Mouse (Mus musculus) adipocyte (in vitro differentiated cells): ENCODE data around the gene Bcl6.

Source experiments
- DNase-seq: peaks from one replicate; pipeline ENCODE4 v3.0.0-alpha.2; 2016; ENCODE audit warnings: low spot score

The Bcl6 gene

GRCm38 (mm10) chr16:23990161-23990970, 1.7 kb upstream of the Bcl6 start:
- DNase-seq = peak; percentile 67

- DNase-seq = peak; percentile 73
Observed at GRCm38 (mm10) chr16:23989209-23990160, 833 bp upstream of the Bcl6 start.

- no peak for DNase-seq
Observed at GRCm38 (mm10) chr16:23988157-23988465, 541 bp downstream of the Bcl6 start.

DNA sequence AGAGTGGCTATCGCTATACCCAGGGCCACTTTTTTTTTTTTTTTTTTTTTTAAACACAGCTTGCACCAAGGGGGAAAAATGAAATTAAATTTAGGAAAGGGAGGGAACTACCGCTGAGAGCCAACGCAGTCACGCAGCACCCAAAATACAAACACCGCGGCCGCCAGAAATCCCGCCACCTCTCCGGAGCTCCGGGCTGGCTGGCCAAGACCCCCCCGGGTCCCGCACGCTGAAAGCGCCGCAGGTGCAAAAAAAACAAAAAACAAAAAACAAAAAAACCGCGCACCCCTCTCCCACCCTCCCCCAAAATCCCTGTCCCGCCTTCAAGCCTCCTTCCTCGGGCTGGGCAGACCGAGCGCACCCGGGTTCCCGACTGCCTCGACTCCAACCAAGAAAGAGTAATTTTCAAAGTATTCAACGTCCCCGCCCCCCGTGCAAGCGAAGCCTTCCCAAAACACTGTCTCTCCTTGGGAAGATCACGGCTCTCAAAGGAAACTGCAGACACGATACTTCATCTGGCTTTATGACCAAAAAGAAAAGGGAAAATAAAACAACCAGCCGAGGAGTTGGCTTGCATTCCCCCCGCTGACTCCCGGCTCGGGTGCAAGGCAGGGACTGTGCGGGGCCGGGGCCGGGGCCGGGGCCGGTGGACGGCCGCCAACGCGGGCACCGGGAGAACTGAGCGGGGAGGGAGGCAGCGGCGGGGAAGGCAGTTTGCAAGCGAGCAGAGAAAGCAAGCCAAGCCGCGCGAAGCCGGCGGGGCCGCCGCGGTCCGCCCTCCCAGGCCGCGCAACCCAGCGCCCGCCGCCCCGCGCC, 1.1 kb downstream of the Bcl6 start:
- DNase-seq = peak; percentile 75

DNA sequence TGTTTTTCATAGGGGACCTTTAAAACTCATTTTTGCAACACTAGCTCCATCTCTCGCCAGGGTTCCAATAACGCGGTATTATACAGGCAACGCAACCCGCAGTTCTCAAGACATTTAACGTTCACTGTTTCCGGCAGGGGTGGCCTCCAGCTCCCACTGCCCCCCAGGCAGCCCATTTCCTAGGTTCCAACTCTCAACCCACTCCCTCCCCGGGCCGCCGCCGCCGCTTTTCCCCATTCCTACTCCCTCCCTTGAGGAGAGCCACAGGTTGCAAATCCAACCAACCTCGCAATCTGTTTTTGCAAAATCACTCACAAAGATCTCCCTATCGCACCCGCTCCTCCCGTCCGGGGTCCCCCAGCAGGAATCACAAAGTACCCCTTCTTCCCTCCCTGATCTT, 1.8 kb downstream of the Bcl6 start:
- peak; percentile 72 for DNase-seq

GRCm38 (mm10) chr16:23986176-23986575, 2.5 kb downstream of the Bcl6 start:
- DNase-seq = peak; percentile 84

DNA sequence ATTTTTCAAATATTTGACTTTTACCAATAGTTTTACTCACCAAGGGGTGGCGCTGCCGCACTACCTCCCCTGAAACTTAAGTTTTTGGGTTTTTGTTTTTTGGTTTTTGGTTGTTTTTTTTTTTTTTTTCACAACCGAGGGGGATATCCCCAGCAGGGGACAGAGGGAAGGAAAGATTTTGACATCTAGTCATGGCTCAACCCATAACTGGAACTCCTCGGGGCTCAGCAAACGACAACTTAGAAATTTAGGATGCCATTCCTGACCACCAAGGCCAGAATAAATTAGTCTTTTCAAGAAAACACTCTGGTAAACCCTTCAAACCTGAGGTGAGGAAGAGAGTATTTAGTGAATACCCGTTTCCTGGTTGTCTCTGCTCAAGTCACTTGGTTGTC, 3.2 kb downstream of the Bcl6 start:
- DNase-seq = peak; percentile 89

DNA sequence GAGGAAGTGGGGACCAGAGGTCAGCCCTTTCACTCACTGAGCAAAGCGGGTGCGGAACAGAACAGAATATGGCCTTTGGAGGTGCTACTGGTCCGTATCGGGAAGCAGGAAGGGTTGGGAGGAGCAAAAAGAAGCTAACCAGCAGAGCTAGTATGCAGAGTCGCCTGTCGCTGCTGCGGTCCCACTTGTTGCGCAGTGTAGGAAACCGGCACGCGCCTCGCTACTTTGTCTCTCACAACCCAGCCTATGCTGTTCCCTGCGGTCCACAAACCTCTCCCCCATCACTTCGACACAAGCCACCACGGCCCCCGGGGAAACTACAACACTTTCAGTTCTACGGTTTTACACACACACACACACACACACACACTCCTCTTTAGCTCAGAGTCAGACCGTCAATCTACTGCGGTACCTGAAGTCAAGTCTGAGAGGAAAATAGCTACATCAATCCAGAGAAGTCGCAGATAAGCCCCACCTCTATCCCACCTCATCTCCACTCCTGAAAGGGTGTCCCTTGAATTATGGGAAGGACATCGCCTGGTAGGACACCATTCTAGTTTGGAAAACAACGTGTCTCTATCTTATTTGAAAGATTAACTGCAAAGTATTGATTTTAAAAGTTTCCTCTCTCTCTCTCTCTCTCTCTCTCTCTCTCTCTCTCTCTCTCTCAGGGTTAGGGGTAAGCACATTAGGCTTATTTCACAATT, 3.7 kb downstream of the Bcl6 start:
- peak; percentile 79 for DNase-seq

GRCm38 (mm10) chr16:23984183-23984582, 4.5 kb downstream of the Bcl6 start:
- DNase-seq = peak; percentile 97

DNA sequence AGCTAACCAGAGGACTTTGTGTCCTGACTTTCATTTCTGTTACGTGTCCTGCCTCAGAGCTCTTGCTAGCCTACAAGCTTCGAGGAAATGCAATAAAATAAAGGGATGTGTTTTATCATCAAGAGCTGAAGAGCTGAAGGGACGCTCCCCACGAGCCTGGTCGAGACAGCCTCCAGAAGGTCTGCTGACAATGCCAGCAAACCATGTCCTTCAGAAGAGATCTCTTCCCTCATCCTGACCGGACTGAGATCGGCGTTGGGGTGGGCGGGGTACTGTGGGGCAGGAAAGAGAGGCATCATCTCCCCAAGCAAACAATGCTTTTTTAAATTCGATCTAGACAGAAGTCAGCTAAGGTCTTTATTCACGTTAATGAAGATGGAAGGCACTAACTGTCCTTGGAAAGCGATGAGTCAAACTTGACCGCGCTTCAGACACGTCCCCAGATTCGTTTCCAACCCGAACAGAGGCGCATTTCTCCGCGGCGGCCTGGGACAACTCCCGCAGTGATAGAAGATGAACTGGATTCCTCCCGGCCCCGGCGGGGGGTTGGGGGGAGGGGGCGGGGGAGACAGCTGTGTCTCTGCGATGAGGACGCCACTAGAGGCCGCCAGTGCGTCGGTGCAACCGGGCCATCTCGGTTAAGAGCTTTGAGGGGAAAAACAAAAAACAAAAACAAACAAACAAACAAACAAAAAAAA, 5.6 kb downstream of the Bcl6 start:
- no peak for DNase-seq

GRCm38 (mm10) chr16:23981925-23982851, 6.5 kb downstream of the Bcl6 start:
- peak; percentile 81 for DNase-seq

DNA sequence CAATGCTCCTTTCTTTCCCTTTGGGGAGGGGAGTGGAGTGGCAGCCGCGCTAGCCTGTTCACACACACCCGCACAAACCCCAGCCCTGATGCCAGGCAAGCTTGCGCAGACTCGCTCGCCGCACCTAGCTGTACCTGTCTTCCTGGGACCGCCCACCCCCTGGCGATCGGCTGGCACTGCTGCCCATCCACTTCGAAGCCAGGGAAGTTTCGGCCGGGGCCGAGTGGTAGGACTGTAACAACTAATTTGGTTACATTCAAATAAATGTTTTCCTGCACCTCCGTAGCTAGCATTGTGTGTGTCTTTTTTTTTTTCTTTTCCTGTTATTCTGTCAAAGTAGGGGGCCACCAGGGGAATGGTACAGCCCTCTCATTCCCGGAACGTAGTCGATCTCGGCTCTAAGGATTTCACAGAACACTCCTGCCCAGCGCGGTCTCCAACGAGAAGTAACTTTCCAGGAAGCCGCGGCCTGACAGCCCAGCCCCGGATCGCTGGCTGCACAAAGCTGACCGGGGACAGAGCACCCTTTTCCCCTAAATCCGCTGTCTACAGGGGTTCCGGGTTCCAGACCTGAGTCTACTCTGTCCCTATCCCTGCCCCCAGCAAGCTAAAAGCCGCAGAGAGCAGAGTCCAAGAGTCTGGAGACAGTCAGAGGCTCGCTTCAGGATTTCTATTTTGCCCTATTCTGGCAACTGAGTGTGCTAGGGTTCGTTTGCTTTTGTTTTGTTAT, 7.5 kb downstream of the Bcl6 start:
- no peak for DNase-seq

DNA sequence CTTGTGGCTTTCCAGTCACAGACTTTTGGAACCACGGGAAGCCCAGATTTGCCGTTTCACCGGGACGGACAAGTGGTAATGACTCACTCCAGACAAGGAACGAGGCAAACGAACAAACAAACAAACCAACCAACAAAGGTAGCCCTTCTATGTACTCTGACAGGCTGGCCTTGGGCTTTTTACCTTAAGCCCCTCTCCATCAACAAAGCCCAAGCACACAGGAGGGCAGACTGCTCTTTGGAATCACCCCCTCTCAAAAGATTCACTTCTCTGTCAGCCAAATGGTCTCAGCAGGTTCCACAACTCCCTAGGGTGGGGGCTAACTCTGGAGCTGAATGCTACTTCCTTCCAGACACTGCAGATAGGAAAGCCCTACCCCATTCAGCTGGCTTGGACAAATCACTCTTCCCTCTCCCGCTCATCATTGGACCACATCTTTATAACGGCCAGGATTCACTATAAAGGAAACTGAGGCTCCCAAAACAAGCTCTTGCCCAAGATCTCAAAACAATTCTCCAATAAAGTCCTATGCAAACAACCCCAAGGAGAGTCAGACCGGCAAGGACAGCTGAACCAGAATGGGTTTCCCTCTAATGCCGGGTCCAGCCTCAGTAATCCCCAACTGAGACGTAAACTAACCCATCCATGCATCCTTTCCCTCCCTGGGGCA, 8.3 kb downstream of the Bcl6 start:
- no peak for DNase-seq

- no peak for DNase-seq
Observed at GRCm38 (mm10) chr16:23979446-23979845, 9.2 kb downstream of the Bcl6 start.

GRCm38 (mm10) chr16:23978495-23978894, 10.2 kb downstream of the Bcl6 start:
- DNase-seq = no peak

- DNase-seq = peak; percentile 94
Observed at GRCm38 (mm10) chr16:23977732-23978131, 10.9 kb downstream of the Bcl6 start.

DNA sequence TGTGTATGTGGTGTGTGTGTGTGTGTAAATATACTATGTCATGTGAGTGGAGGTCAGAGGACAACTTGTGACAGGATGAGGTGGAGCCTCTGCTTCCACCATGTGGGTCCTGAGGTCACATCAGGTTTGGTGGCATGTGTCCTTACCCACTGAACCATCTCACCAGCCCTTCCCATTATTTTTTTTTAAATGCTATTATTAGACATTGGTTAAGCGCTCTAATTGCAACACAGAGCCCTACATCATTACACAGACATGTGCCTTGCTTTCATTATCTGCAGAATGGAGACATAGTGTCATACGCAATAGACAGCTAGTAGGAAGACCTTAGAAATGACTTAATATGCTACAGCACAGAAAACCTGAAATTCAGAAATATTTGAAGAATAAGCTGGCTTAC, 12.5 kb downstream of the Bcl6 start:
- DNase-seq = no peak

GRCm38 (mm10) chr16:23973635-23974367, 14.9 kb downstream of the Bcl6 start:
- peak; percentile 60 for DNase-seq
